Mouse (Mus musculus) hindbrain, postnatal 0 days (tissue): ENCODE data around the gene Nfic. TPM values are rescaled to one million over a fixed set of nuclear protein-coding genes. Genes with fewer than 3 reads are reported as not detected.

Experiments used
- ATAC-seq: fragments of 200-750 bp; cut with Nextera tagmentation; 2 replicates; pipeline ENCODE4 v1.8.0; 2017; ENCODE audit warnings: mild to moderate bottlenecking, moderate TSS enrichment, moderate library complexity
- DNase-seq: peaks from one replicate; pipeline ENCODE4 v3.0.0-alpha.2; 2015; ENCODE audit warnings: low spot score
- H3K27ac ChIP-seq: fragments of 300-500 bp; sonication (generic); 2 replicates; pipeline ENCODE4 v1.5.1; 2014; ENCODE audit warnings: mild to moderate bottlenecking
- H3K27me3 ChIP-seq: fragments of 300-500 bp; sonication (generic); 2 replicates; pipeline ENCODE4 v1.6.1; 2014; ENCODE audit warnings: low read length, mixed read lengths; ENCODE audit not compliant: insufficient read depth
- H3K36me3 ChIP-seq: fragments of 300-500 bp; sonication (generic); 2 replicates; pipeline ENCODE4 v1.6.1; 2014; ENCODE audit warnings: low read length, mixed read lengths; ENCODE audit not compliant: insufficient read depth
- H3K4me1 ChIP-seq: fragments of 300-500 bp; sonication (generic); 2 replicates; pipeline ENCODE4 v1.6.1; 2014; ENCODE audit warnings: antibody characterized with exemption, low read length, mixed read lengths; ENCODE audit not compliant: insufficient read depth
- H3K4me2 ChIP-seq: fragments of 300-500 bp; sonication (generic); 2 replicates; pipeline ENCODE4 v1.6.1; 2014; ENCODE audit warnings: low read depth, mild to moderate bottlenecking, low read length, moderate library complexity, mixed read lengths
- H3K4me3 ChIP-seq: fragments of 300-500 bp; sonication (generic); 2 replicates; pipeline ENCODE4 v1.5.1; 2014; ENCODE audit warnings: low read length
- H3K9ac ChIP-seq: fragments of 300-500 bp; sonication (generic); replicated peaks from 2 replicates; pipeline ENCODE4 v1.6.1; 2014; ENCODE audit warnings: mild to moderate bottlenecking, low read length, moderate library complexity, mixed read lengths
- H3K9me3 ChIP-seq: fragments of 300-500 bp; sonication (generic); 2 replicates; pipeline ENCODE4 v1.6.1; 2016; ENCODE audit warnings: low read length, mixed read lengths
- CTCF ChIP-seq: IDR thresholded peaks from 2 replicates; pipeline ENCODE4 v1.5.1; 2016; ENCODE audit warnings: antibody characterized with exemption, control low read depth, low read depth
- WGBS: fragments of 180-500 bp; shearing (Covaris S2); extraction: QIAGEN DNeasy Blood & Tissue Kit; methylation state at CpG from one replicate; pipeline ENCODE4 v1.1.7; 2014; 5-methylcytosine and 5-hydroxymethylcytosine counted together
- polyA plus RNA-seq: library from polyadenylated mRNA; unstranded; fragments of >200 nt; fragmentation: Nextera tagmentation; extraction: Ambion mirVana; gene quantifications from 2 replicates; pipeline ENCODE4 v1.2.1, GENCODE M21; 2015
- total RNA-seq: library from RNA; depleted of rRNA; stranded (reverse); fragments of >200 nt; gene quantifications from 2 replicates; pipeline ENCODE4 v1.2.3, GENCODE M21; 2014

The Nfic gene
- total and polyA plus RNA-seq, 2 experiments from 2014 or later, result 26.5 to 33.8 TPM

DNA sequence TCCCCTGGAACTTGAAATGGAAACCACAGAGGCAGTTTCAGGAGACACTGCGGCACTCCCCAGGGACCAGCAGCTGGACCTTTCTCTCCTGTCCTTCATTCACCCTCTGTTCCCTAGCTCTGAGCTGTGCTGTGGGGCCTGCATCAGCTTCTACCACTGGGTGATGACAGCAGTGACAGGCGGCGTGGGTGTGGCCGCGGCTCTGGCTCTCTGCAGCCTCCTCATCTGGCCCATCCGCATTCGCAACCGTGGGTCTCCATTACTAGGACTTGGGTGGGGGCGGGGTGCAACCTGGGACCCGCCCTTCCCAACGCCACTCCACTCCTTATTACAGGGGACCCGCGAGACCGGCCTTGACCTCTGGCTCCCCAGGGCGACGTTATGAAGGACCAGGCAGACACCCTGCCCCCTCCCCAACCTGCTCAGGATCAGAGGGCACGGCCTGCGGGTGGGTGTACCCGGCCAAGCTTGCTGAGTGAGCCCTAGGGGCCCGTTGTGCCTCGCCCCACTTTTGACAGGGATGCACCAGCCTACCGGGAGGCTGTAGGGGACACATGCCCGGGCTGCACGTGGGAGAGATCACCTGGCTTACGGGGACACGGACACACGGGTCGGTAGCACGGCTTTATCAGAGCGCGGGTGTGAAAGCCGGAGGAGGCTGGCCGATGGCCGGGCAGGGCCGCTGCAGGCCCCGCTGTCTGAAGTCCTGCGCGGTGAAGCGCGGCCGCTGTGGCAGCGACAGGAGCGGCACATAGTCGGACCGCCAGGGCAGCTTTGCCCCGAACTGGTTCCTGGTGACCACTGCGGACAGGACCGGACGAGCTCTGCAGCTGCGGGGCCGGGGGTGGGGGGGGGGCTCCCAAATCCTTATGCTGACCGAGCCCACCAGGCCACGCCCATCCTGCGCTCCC is 91.7 kb downstream of the Nfic start:
- Histone ChIP-seq H3K4me3 (peak overlapping the region; percentile 13; the same call in 1 of the 2 replicates), H3K4me2 (peak overlapping the region; percentile 43), H3K9me3 (no peaks in the 10 kb centered on the region), H3K36me3 (peaks cover 21% of the 10 kb centered on the region), H3K9ac (0 out of 2 replicates have a peak overlapping the region, but pooled peaks have one; percentile 28), H3K27me3 (no peaks in the 10 kb centered on the region), H3K4me1 (0 out of 2 replicates have a peak, but pooled peaks cover 5% of the 10 kb centered on the region), H3K27ac (no peak overlapping the region)
- ATAC-seq (0 out of 2 replicates have a peak, but pooled peaks have one; percentile 3), DNase-seq (no peak)
- WGBS, result 17% methylated on average over 54 of the region's 54 CpGs
- no peak for TF ChIP-seq CTCF

DNA sequence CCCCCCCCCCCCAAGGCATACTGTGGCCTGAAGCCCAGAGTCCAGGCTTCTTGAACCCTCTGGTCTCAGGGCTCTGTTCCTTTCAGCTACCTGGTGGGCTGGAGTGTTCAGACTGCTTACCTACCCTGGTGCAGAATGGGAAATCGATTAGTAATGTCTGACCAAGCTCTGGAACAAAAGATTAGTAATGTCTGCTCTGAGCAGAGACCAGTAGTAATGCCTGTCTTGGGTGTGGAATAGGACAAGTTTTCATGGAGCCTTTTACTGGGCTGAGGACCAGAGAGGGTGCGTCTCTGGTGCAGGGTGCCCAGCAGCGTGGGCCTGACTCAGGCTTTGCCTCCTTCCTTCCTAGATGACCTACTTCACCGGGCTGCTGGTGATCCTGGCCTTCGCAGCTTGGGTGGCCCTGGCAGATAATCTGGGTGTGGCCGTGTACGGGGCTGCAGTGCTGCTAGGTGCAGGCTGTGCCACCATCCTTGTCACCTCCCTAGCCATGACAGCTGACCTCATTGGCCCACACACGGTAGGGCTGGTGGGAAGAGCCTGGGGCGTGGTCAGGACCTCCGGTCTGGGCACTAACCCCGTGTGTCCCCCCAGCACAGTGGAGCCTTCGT is 93.0 kb downstream of the Nfic start:
- DNase-seq (no peak), ATAC-seq (no peak)
- Histone ChIP-seq H3K4me3 (no peak overlapping the region), H3K9me3 (no peaks in the 10 kb centered on the region), H3K27me3 (no peaks in the 10 kb centered on the region), H3K9ac (no peak overlapping the region), H3K4me1 (peaks cover 11% of the 10 kb centered on the region; the same call in 1 of the 2 replicates), H3K36me3 (peaks cover 8% of the 10 kb centered on the region), H3K4me2 (no peak overlapping the region), H3K27ac (no peak overlapping the region)
- TF ChIP-seq CTCF, result no peak
- 81% methylated on average over 12 of the region's 12 CpGs for WGBS

- Histone ChIP-seq H3K36me3 (no peaks in the 10 kb centered on the region), H3K27ac (no peak overlapping the region), H3K4me3 (no peak overlapping the region), H3K9me3 (no peaks in the 10 kb centered on the region), H3K9ac (no peak overlapping the region), H3K4me2 (no peak overlapping the region), H3K4me1 (peaks cover 16% of the 10 kb centered on the region; the same call in 1 of the 2 replicates), H3K27me3 (no peaks in the 10 kb centered on the region)
- no peak for TF ChIP-seq CTCF
- ATAC-seq (no peak), DNase-seq (no peak)
- WGBS, result 72% methylated on average over 8 of the region's 8 CpGs
Measured at GRCm38 (mm10) chr10:81360721-81361120, 94.7 kb downstream of the Nfic start.

- ATAC-seq (no peak), DNase-seq (no peak)
- Histone ChIP-seq H3K4me3 (no peak overlapping the region), H3K36me3 (no peaks in the 10 kb centered on the region), H3K27ac (no peak overlapping the region), H3K4me2 (peak overlapping the region; percentile 91), H3K4me1 (peaks cover 10% of the 10 kb centered on the region; the same call in 1 of the 2 replicates), H3K9ac (peak overlapping the region; percentile 71; the same call in 1 of the 2 replicates), H3K27me3 (no peaks in the 10 kb centered on the region), H3K9me3 (no peaks in the 10 kb centered on the region)
- TF ChIP-seq CTCF, result no peak
- 63% methylated on average over 1 of the region's 1 CpGs for WGBS
Measured at GRCm38 (mm10) chr10:81358841-81359240, 96.6 kb downstream of the Nfic start.

GRCm38 (mm10) chr10:81358209-81358608 is 97.2 kb downstream of the Nfic start:
- DNase-seq (no peak), ATAC-seq (no peak)
- WGBS, result 29% methylated on average over 4 of the region's 4 CpGs
- H3K27ac ChIP-seq, result 0 out of 2 replicates have a peak overlapping the region, but pooled peaks have one; percentile 32
- peak overlapping the region; percentile 73 for H3K4me3 ChIP-seq
- no peaks in the 10 kb centered on the region for H3K27me3 ChIP-seq
- no peak for TF ChIP-seq CTCF
- H3K36me3 ChIP-seq, result no peaks in the 10 kb centered on the region
- H3K4me1 ChIP-seq, result peaks cover 10% of the 10 kb centered on the region; the same call in 1 of the 2 replicates
- H3K9me3 ChIP-seq, result no peaks in the 10 kb centered on the region
- H3K9ac ChIP-seq, result peak overlapping the region; percentile 71
- peak overlapping the region; percentile 91 for H3K4me2 ChIP-seq

- peak within 1 kb of the TSS; percentile 71 for H3K9ac ChIP-seq
- no peak for TF ChIP-seq CTCF
- peak within 1 kb of the TSS; percentile 73 for H3K4me3 ChIP-seq
- peaks cover 10% of the 10 kb centered on the region; the same call in 1 of the 2 replicates for H3K4me1 ChIP-seq
- no peaks in the 10 kb centered on the region for H3K9me3 ChIP-seq
- peak within 1 kb of the TSS; percentile 32; the same call in 1 of the 2 replicates for H3K27ac ChIP-seq
- DNase-seq, result peak; percentile 96
- H3K4me2 ChIP-seq, result peak within 1 kb of the TSS; percentile 91
- no peaks in the 10 kb centered on the region for H3K36me3 ChIP-seq
- 2% methylated on average over 79 of the region's 79 CpGs for WGBS
- peak; percentile 94 for ATAC-seq
- H3K27me3 ChIP-seq, result no peaks in the 10 kb centered on the region
Measured at GRCm38 (mm10) chr10:81356991-81357844, 98.2 kb downstream of the Nfic start, which contains the start of gene Mfsd12. Mfsd12 (plus strand) TSS chr10:81357491.
